Mouse (Mus musculus) embryonic stem cell, embryonic (primary cell): ENCODE data around the gene S100a2.

Source experiments
- CTCF ChIA-PET, 4 experiments: fragments of 300-600 bp in 2 of 4; fragments of 350-600 bp in 2 of 4; sonication (Branson Sonifier 250); formaldehyde crosslinking; loops; one replicate each; lab custom pipeline; 2022; ENCODE audit warnings: inconsistent platforms in 2 of 4; lab: Charles Lee
- POLR2A ChIA-PET, 4 experiments: fragments of 300-600 bp in 2 of 4; fragments of 350-600 bp in 2 of 4; sonication (Branson Sonifier 250); formaldehyde crosslinking; loops; one replicate each; lab custom pipeline; 2022; ENCODE audit warnings: antibody characterized with exemption in 4 of 4, inconsistent platforms in 1 of 4; lab: Charles Lee

S100a2 gene

GRCm38 (mm10) chr3:90623435-90624071, 33.5 kb downstream of the S100a2 start:
- POLR2A ChIA-PET, result interaction anchor here in 2 of 4 experiments (1.1 to 1.3 kb wide), 3 partner anchors 10 to 110 kb away, joined by 3 to 4 read pairs (median 4); no protein-coding TSS in a partner anchor
- CTCF ChIA-PET, result interaction anchor here (0.6 to 1.3 kb wide), 6 partner anchors 9 to 86 kb away, joined by 3 to 6 read pairs (median 3); partner anchors contain the start of gene S100a6 (in 1 of the 4)

GRCm38 (mm10) chr3:90625496-90625895, 35.4 kb downstream of the S100a2 start:
- ChIA-PET POLR2A (interaction anchor here in 1 of 4 experiments (1.0 kb wide), 1 partner anchor 38 kb away, joined by 3 read pairs; no protein-coding TSS in a partner anchor), CTCF (interaction anchor here in 1 of 4 experiments (1.1 kb wide), 1 partner anchor 14 kb away, joined by 4 read pairs; no protein-coding TSS in a partner anchor)

GRCm38 (mm10) chr3:90626266-90627021, 36.4 kb downstream of the S100a2 start:
- CTCF ChIA-PET, result interaction anchor here in 1 of 4 experiments (1.1 to 4.1 kb wide), 3 partner anchors 13 to 40 kb away, joined by 4 to 14 read pairs (median 9); no protein-coding TSS in a partner anchor
- POLR2A ChIA-PET, result no interaction called here

GRCm38 (mm10) chr3:90627366-90627765, 37.3 kb downstream of the S100a2 start:
- CTCF ChIA-PET, result interaction anchor here (0.5 to 4.1 kb wide), 18 partner anchors 9 to 1171 kb away, joined by 3 to 14 read pairs (median 4); partner anchors contain the start of gene S100a6 (in 1 of the 4)
- POLR2A ChIA-PET, result interaction anchor here in 3 of 4 experiments (0.6 to 1.1 kb wide), 3 partner anchors 27 to 152 kb away, joined by 3 to 6 read pairs (median 4); partner anchors contain the start of gene Ilf2 (in 1 of the 3)

- CTCF ChIA-PET, result interaction anchor here (0.5 to 4.1 kb wide), 21 partner anchors 9 to 1172 kb away, joined by 3 to 14 read pairs (median 4); partner anchors contain the start of gene S100a6 (in 1 of the 4)
- POLR2A ChIA-PET, result interaction anchor here in 3 of 4 experiments (0.6 to 1.1 kb wide), 3 partner anchors 28 to 152 kb away, joined by 3 to 6 read pairs (median 4); partner anchors contain the start of gene Ilf2 (in 1 of the 3)
Measured at GRCm38 (mm10) chr3:90627807-90628206, 37.8 kb downstream of the S100a2 start.

- ChIA-PET POLR2A (no interaction called here), CTCF (interaction anchor here in 1 of 4 experiments (4.1 kb wide), 1 partner anchor 11 kb away, joined by 14 read pairs; no protein-coding TSS in a partner anchor)
Measured at GRCm38 (mm10) chr3:90629298-90629697, 39.3 kb downstream of the S100a2 start.

GRCm38 (mm10) chr3:90631984-90632383, 41.9 kb downstream of the S100a2 start:
- ChIA-PET CTCF (interaction anchor here in 2 of 4 experiments (0.6 to 2.3 kb wide), 5 partner anchors 8 to 1834 kb away, joined by 3 to 11 read pairs (median 4); no protein-coding TSS in a partner anchor), POLR2A (interaction anchor here in 1 of 4 experiments (1.0 kb wide), 1 partner anchor 106 kb away, joined by 3 read pairs; no protein-coding TSS in a partner anchor)

- ChIA-PET POLR2A (interaction anchor here in 2 of 4 experiments (0.9 to 1.4 kb wide), 4 partner anchors 126 to 425 kb away, joined by 3 to 5 read pairs (median 3); partner anchors contain the start of genes Chtop (in 1 of the 2), Rab13 (in 1 of the 2) and Rps27 (in 1 of the 2)), CTCF (interaction anchor here in 3 of 4 experiments (1.1 to 1.6 kb wide), 7 partner anchors 14 to 508 kb away, joined by 3 to 9 read pairs (median 4); no protein-coding TSS in a partner anchor)
Measured at GRCm38 (mm10) chr3:90638511-90639275, 48.6 kb downstream of the S100a2 start.

- ChIA-PET POLR2A (interaction anchor here in 3 of 4 experiments (0.6 to 1.4 kb wide), 5 partner anchors 127 to 426 kb away, joined by 3 to 15 read pairs (median 3); partner anchors contain the start of genes Chtop (in 1 of the 3), Rab13 (in 1 of the 3) and Rps27 (in 1 of the 3)), CTCF (interaction anchor here (0.6 to 1.6 kb wide), 38 partner anchors 8 to 509 kb away, joined by 3 to 14 read pairs (median 4); partner anchors contain the start of genes S100a14 (in 1 of the 4) and Snapin (in 1 of the 4))
Measured at GRCm38 (mm10) chr3:90639511-90640154, 49.6 kb downstream of the S100a2 start.

GRCm38 (mm10) chr3:90640981-90641380, 50.9 kb downstream of the S100a2 start:
- POLR2A ChIA-PET, result no interaction called here
- CTCF ChIA-PET, result interaction anchor here in 2 of 4 experiments (0.6 to 4.3 kb wide), 7 partner anchors 11 to 412 kb away, joined by 3 to 33 read pairs (median 3); partner anchors contain the start of gene S100a16 (in 1 of the 2)
